15 mouse cellular contexts compared by ENCODE assay signal in the genomic region with DNA sequence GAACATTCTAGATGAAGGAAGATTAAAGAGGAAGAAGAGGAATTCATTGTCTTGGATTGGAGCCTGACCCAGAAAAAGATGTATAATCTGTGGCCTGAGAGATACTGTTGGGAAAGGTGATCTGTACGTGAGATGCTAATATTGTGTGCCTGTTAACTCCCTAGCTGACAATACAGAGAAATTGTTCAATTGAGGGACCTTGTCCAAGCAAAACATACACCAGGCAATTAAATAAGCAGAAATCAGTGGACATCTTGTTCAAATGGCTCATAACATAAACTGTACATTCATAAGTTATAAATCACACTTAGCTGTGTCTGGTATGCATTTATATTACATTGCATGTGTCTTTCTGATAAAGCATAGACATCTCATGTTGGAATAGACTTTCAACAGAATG.
"Had no signal": no experiment of that assay in that cellular context is flagged by ENCODE, and none has a peak within 500 bp of the region (broad histone marks: within the 10 kb centered on the region; RNA-seq: fewer than 3 reads in every experiment).

No protein-coding gene starts in this region.

- H3K36me3 ChIP-seq: neural tube, embryonic 13.5 days; neural tube, embryonic 15.5 days; stomach, embryonic 15.5 days had no signal

- H3K4me3 ChIP-seq: neural tube, embryonic 13.5 days; neural tube, embryonic 15.5 days; stomach, embryonic 15.5 days had no signal

- H3K4me1 ChIP-seq: neural tube, embryonic 13.5 days; neural tube, embryonic 15.5 days; stomach, embryonic 15.5 days had no signal

- H3K4me2 ChIP-seq: neural tube, embryonic 13.5 days; neural tube, embryonic 15.5 days; stomach, embryonic 15.5 days had no signal

- DNase-seq: right cerebral cortex, adult 18-20 months; right cerebral cortex, postnatal 14 days; right cerebral cortex, postnatal 25 days; right cerebral cortex, postnatal 4 days; spleen, adult 18-20 months; thymus, adult 18-20 months; thymus, adult 2 months; thymus, postnatal 14 days; thymus, postnatal 25 days; thymus, postnatal 36 days; thymus, postnatal 4 days had no signal

- H3K9me3 ChIP-seq: neural tube, embryonic 13.5 days; neural tube, embryonic 15.5 days; stomach, embryonic 15.5 days had no signal

- H3K27me3 ChIP-seq: neural tube, embryonic 13.5 days; neural tube, embryonic 15.5 days; stomach, embryonic 15.5 days had no signal

- H3K27ac ChIP-seq: neural tube, embryonic 13.5 days; neural tube, embryonic 15.5 days; stomach, embryonic 15.5 days; stomach, postnatal 0 days had no signal

- H3K9ac ChIP-seq: neural tube, embryonic 13.5 days; neural tube, embryonic 15.5 days; stomach, embryonic 15.5 days had no signal
